Mouse (Mus musculus) olfactory bulb, adult 2 months (tissue): ENCODE data around the gene Colgalt1. TPM values are rescaled to one million over a fixed set of nuclear protein-coding genes. Genes with fewer than 3 reads are reported as not detected.

ENCODE experiments used
- H3K27ac ChIP-seq: fragments of 200-500 bp; 2 replicates; pipeline ENCODE4 v1.5.1; 2012; ENCODE audit warnings: low read depth, low read length; ENCODE audit not compliant: insufficient read depth
- H3K4me1 ChIP-seq: fragments of 200-500 bp; 2 replicates; pipeline ENCODE4 v1.6.1; 2012; ENCODE audit warnings: low read length; ENCODE audit not compliant: control insufficient read depth, insufficient read depth
- H3K4me3 ChIP-seq: fragments of 200-500 bp; 2 replicates; pipeline ENCODE4 v1.5.1; 2012; ENCODE audit warnings: mild to moderate bottlenecking, low read depth, low read length, moderate library complexity; ENCODE audit not compliant: insufficient read depth
- CTCF ChIP-seq: fragments of 200-500 bp; IDR thresholded peaks from 2 replicates; pipeline ENCODE4 v1.5.1; 2012; ENCODE audit warnings: low read depth, mild to moderate bottlenecking, low read length, moderate library complexity; ENCODE audit not compliant: insufficient read depth
- POLR2A ChIP-seq: fragments of 200-500 bp; IDR thresholded peaks from 2 replicates; pipeline ENCODE4 v1.6.1; 2012; ENCODE audit warnings: mild to moderate bottlenecking, low read depth, low read length, moderate library complexity; ENCODE audit not compliant: insufficient read depth
- WGBS: fragments of 180-500 bp; shearing (Covaris S2); methylation state at CpG from one replicate; pipeline ENCODE4 v1.1.7; 2018; 5-methylcytosine and 5-hydroxymethylcytosine counted together
- polyA plus RNA-seq: library from polyadenylated mRNA; stranded (reverse); fragments of >200 nt; gene quantifications from 2 replicates; pipeline ENCODE4 v1.2.4, GENCODE M21; 2012; ENCODE audit warnings: low replicate concordance; ENCODE audit not compliant: missing spikeins, insufficient read depth, insufficient read length

Colgalt1 gene
- polyA plus RNA-seq, 1 experiment: not detected

- H3K4me1 ChIP-seq: no peaks in the 10 kb centered on the region
- H3K27ac ChIP-seq: no peak overlapping the region
- H3K4me3 ChIP-seq: no peak overlapping the region
- no peak for TF ChIP-seq POLR2A
- no peak for TF ChIP-seq CTCF
- 40% methylated on average over 9 of the region's 9 CpGs for WGBS
Observed at GRCm38 (mm10) chr8:71657816-71658215, 47.0 kb downstream of the Colgalt1 start.

GRCm38 (mm10) chr8:71658515-71659049 is 47.8 kb downstream of the Colgalt1 start:
- Histone ChIP-seq H3K4me3 (no peak overlapping the region), H3K27ac (no peak overlapping the region), H3K4me1 (no peaks in the 10 kb centered on the region)
- WGBS: 47% methylated on average over 17 of the region's 17 CpGs
- TF ChIP-seq CTCF: no peak
- no peak for TF ChIP-seq POLR2A

- H3K4me3 ChIP-seq: no peak overlapping the region
- no peaks in the 10 kb centered on the region for H3K4me1 ChIP-seq
- WGBS: 65% methylated on average over 1 of the region's 1 CpGs
- H3K27ac ChIP-seq: no peak overlapping the region
- TF ChIP-seq POLR2A (no peak), CTCF (no peak)
Observed at GRCm38 (mm10) chr8:71659751-71660150, 49.0 kb downstream of the Colgalt1 start.

GRCm38 (mm10) chr8:71660325-71661120 is 49.7 kb downstream of the Colgalt1 start:
- H3K4me3 ChIP-seq: no peak overlapping the region
- WGBS: 18% methylated on average over 36 of the region's 36 CpGs
- no peak overlapping the region for H3K27ac ChIP-seq
- peaks cover 1% of the 10 kb centered on the region; the same call in 1 of the 2 replicates for H3K4me1 ChIP-seq
- TF ChIP-seq POLR2A (no peak), CTCF (peak; percentile 87)

GRCm38 (mm10) chr8:71665331-71666130 is 54.7 kb downstream of the Colgalt1 start:
- Histone ChIP-seq H3K27ac (no peak overlapping the region), H3K4me1 (peaks cover 39% of the 10 kb centered on the region), H3K4me3 (no peak overlapping the region)
- 23% methylated on average over 22 of the region's 22 CpGs for WGBS
- TF ChIP-seq POLR2A (no peak), CTCF (no peak)

- Histone ChIP-seq H3K4me3 (no peak overlapping the region), H3K4me1 (peaks cover 39% of the 10 kb centered on the region), H3K27ac (peak overlapping the region; percentile 47; the same call in 1 of the 2 replicates)
- TF ChIP-seq CTCF: no peak
- TF ChIP-seq POLR2A: no peak
- 21% methylated on average over 1 of the region's 1 CpGs for WGBS
Observed at GRCm38 (mm10) chr8:71666855-71667254, 56.1 kb downstream of the Colgalt1 start.

- peaks cover 39% of the 10 kb centered on the region for H3K4me1 ChIP-seq
- H3K27ac ChIP-seq: peak overlapping the region; percentile 47; the same call in 1 of the 2 replicates
- no peak overlapping the region for H3K4me3 ChIP-seq
- WGBS: 27% methylated on average over 5 of the region's 5 CpGs
- TF ChIP-seq CTCF: no peak
- no peak for TF ChIP-seq POLR2A
Observed at GRCm38 (mm10) chr8:71667256-71667655, 56.5 kb downstream of the Colgalt1 start.

- peak overlapping the region; percentile 24 for H3K4me3 ChIP-seq
- H3K27ac ChIP-seq: peak overlapping the region; percentile 76
Observed at GRCm38 (mm10) chr8:71668220-71668975, 57.6 kb downstream of the Colgalt1 start.

More at GRCm38 (mm10) chr8:71668220-71668975, 57.6 kb downstream of the Colgalt1 start:
- peaks cover 39% of the 10 kb centered on the region for H3K4me1 ChIP-seq
- no peak for TF ChIP-seq POLR2A
- no peak for TF ChIP-seq CTCF
- 1% methylated on average over 21 of the region's 21 CpGs for WGBS
